Mouse (Mus musculus) erythroblast, embryonic 14.5 days (primary cell): Measurements from ENCODE around the gene Gpr33.

Experiments used
- GATA1 ChIP-seq: IDR thresholded peaks from 2 replicates; pipeline ENCODE4 v1.6.1; 2012; ENCODE audit warnings: low read length, inconsistent platforms, mixed read lengths
- TAL1 ChIP-seq: IDR thresholded peaks from 3 replicates; pipeline ENCODE4 v1.6.1; 2012; ENCODE audit warnings: low read length, inconsistent platforms, mixed read lengths

- TF ChIP-seq GATA1 (no peak), TAL1 (no peak)
Measured at GRCm38 (mm10) chr12:51983625-51984024, 44.2 kb downstream of the Gpr33 start.
